Mouse (Mus musculus): ENCODE data around the gene Gapvd1.

DNA sequence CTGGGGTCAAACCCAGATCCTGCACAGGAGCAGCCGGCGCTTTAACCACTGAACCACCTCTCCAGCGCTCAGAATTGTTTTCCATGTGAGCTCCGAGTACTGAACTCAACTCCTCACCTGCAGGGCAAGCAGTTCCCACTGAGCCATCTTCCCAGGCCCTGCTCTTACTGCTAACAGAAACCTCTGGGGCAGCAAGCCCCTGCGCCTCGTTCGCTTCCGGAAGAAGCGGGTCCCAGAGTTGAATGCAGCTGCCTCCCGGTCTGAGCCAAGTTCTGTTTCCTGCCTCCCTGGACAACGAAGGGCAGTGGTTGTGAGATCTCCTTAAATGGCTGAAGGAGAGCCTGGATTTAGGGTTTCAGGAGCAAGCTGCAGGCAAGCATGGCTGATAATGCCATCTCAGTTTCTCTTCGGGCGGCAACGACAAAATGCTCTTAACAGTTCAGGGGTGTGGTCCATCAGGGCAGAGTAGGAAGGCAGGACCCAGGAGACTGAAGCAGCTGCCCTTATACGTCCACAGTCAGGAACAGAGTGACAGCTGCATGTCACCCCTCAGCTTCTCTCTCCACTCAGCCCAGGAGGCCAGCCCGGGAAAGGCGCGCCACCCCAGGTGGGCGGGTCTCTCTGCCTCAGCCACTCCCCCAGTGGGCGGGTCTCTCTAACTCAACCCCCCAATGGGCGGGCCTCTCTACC, 109.0 kb downstream of the Gapvd1 start:
- TF ChIP-seq CEBPB (IDR thresholded peaks at IDR 0.05; ENCODE audit: insufficient read depth, poor library complexity, severe bottlenecking) (no peak), POLR2A (IDR thresholded peaks at IDR 0.05; ENCODE audit: insufficient read length, low read depth) (no peak), MYOG (IDR thresholded peaks at IDR 0.05; ENCODE audit: control insufficient read depth in 1 of 3, insufficient read depth in 1 of 3, insufficient read length in 2 of 3, low read depth in 2 of 3) (peak in 1 of 3 experiments; percentile 86), TCF3 (IDR thresholded peaks at IDR 0.05; ENCODE audit: insufficient read length, low read depth) (peak; percentile 30), USF1 (IDR thresholded peaks at IDR 0.05; ENCODE audit: low read depth) (no peak), TCF12 (IDR thresholded peaks at IDR 0.05; ENCODE audit: insufficient read depth, poor library complexity, severe bottlenecking) (no peak), E2F4 (IDR thresholded peaks at IDR 0.05; ENCODE audit: insufficient read depth) (no peak)

Measured in myocyte (in vitro differentiated cells).